Mouse (Mus musculus) thymus, postnatal 10 days (tissue): ENCODE results near the gene Gm10668.
"Not testable (repeated sequence)": the region's sequence is repeated elsewhere in the genome, so short reads cannot be mapped to it uniquely, and the experiment has no call there.

Experiments
- DNase-seq, 2 experiments: peaks; one replicate each; pipeline ENCODE4 v3.0.0; 2021; ENCODE audit warnings: low spot score in 2 of 2

Gene Gm10668

GRCm38 (mm10) chr7:20730524-20730923, at the start of gene Gm10668:
Gm10668 (minus strand) TSS chr7:20730624.
- DNase-seq: not testable (repeated sequence)

GRCm38 (mm10) chr7:20770885-20771284, 40.5 kb upstream of the Gm10668 start, which contains the start of gene Vmn1r112:
Vmn1r112 (plus strand) TSS chr7:20771185.
- not testable (repeated sequence) for DNase-seq

DNA sequence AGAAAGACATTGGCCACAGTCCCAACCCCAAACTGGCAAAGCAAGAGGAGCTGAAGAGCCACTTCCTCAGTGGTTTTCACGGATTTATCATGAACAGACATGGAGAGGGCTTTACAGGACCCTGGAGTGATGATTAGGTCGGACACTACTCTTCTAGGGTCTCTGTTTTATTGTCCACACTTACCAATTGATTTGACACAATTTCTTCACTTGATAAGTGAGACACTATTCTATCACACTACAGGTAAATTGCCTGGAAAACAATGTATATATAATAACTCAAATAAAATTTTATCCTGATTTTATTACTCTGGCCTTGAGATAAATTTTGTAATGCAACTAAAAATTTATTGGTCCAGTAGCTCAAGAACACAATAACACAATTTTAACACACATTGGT, 27.3 kb downstream of the Gm10668 start, which contains the start of gene Vmn1r111:
TSS of gene Vmn1r111 (minus strand) at position 101 of the 400 bp plus-strand sequence.
- DNase-seq: not testable (repeated sequence)
